Mouse (Mus musculus) small intestine, adult 2 months (tissue): ENCODE measurements around the gene Fam166b. TPM values are rescaled to one million over a fixed set of nuclear protein-coding genes. Genes with fewer than 3 reads are reported as not detected.

Experiments
- H3K27ac ChIP-seq: fragments of 200-500 bp; 2 replicates; pipeline ENCODE4 v1.5.1; 2012; ENCODE audit warnings: low read depth, low read length, control low read depth, inconsistent platforms; ENCODE audit not compliant: insufficient read depth
- H3K27me3 ChIP-seq: fragments of 200-500 bp; 2 replicates; pipeline ENCODE4 v1.6.1; 2012; ENCODE audit warnings: mild to moderate bottlenecking, moderate library complexity, low read length, inconsistent platforms; ENCODE audit not compliant: control insufficient read depth, insufficient read depth
- H3K36me3 ChIP-seq: fragments of 200-500 bp; 2 replicates; pipeline ENCODE4 v1.6.1; 2012; ENCODE audit warnings: mild to moderate bottlenecking, low read length, control low read depth, inconsistent platforms; ENCODE audit not compliant: control insufficient read depth, insufficient read depth
- H3K4me1 ChIP-seq: fragments of 200-500 bp; 2 replicates; pipeline ENCODE4 v1.6.1; 2012; ENCODE audit warnings: low read length, inconsistent platforms, mixed read lengths; ENCODE audit not compliant: control insufficient read depth, insufficient read depth, insufficient read length
- H3K4me3 ChIP-seq: fragments of 200-500 bp; 2 replicates; pipeline ENCODE4 v1.5.1; 2012; ENCODE audit warnings: low read depth, mild to moderate bottlenecking, control low read depth, inconsistent platforms, low read length, moderate library complexity
- CTCF ChIP-seq: fragments of 200-500 bp; IDR thresholded peaks from 2 replicates; pipeline ENCODE4 v1.5.1; 2012; ENCODE audit warnings: low read depth, mild to moderate bottlenecking, control low read depth, inconsistent platforms, low read length, moderate library complexity, mixed read lengths; ENCODE audit not compliant: insufficient replicate concordance, insufficient read length; ENCODE audit errors: extremely low read depth
- POLR2A ChIP-seq: fragments of 200-500 bp; IDR thresholded peaks from 2 replicates; pipeline ENCODE4 v1.6.1; 2012; ENCODE audit warnings: low read depth, mild to moderate bottlenecking, control low read depth, inconsistent platforms, low read length, moderate library complexity
- WGBS: fragments of 180-500 bp; shearing (Covaris S2); methylation state at CpG from one replicate; pipeline ENCODE4 v1.1.7; 2018; 5-methylcytosine and 5-hydroxymethylcytosine counted together
- polyA plus RNA-seq: library from polyadenylated mRNA; depleted of rRNA; stranded (reverse); fragments of >200 nt; gene quantifications from 2 replicates; pipeline ENCODE4 v1.2.3, GENCODE M21; 2012; rRNA removed

Gene Fam166b
- 0.24 TPM in 1 of 2 replicates, not detected in the other for polyA plus RNA-seq

- 27% methylated on average over 10 of the region's 10 CpGs for WGBS
- Histone ChIP-seq H3K27me3 (no peaks in the 10 kb centered on the region), H3K36me3 (peaks cover 7% of the 10 kb centered on the region), H3K4me3 (no peak within 1 kb of the TSS), H3K27ac (no peak within 1 kb of the TSS), H3K4me1 (0 out of 2 replicates have a peak, but pooled peaks cover 8% of the 10 kb centered on the region)
- no peak for TF ChIP-seq POLR2A
- TF ChIP-seq CTCF: no peak
Observed at GRCm38 (mm10) chr4:43428946-43429345, at the start of gene Fam166b. TSS of gene Fam166b (minus strand) at chr4:43429134.

- Histone ChIP-seq H3K4me1 (peaks cover 20% of the 10 kb centered on the region), H3K36me3 (no peaks in the 10 kb centered on the region), H3K27me3 (no peaks in the 10 kb centered on the region), H3K4me3 (peak overlapping the region; percentile 51), H3K27ac (peak overlapping the region; percentile 58)
- WGBS: 48% methylated on average over 8 of the region's 8 CpGs
- TF ChIP-seq POLR2A (no peak), CTCF (no peak)
Observed at GRCm38 (mm10) chr4:43478534-43478858, 49.6 kb upstream of the Fam166b start.

- peak overlapping the region; percentile 51 for H3K4me3 ChIP-seq
- H3K36me3 ChIP-seq: no peaks in the 10 kb centered on the region
- peaks cover 18% of the 10 kb centered on the region for H3K4me1 ChIP-seq
- H3K27ac ChIP-seq: peak overlapping the region; percentile 58
- no peaks in the 10 kb centered on the region for H3K27me3 ChIP-seq
- TF ChIP-seq CTCF: peak; percentile 52; the same call in 1 of the 2 replicates
- no peak for TF ChIP-seq POLR2A
- WGBS: 25% methylated on average over 11 of the region's 11 CpGs
Observed at GRCm38 (mm10) chr4:43477857-43478533, 49.1 kb upstream of the Fam166b start.

GRCm38 (mm10) chr4:43476604-43477003, 47.7 kb upstream of the Fam166b start:
- TF ChIP-seq POLR2A: no peak
- TF ChIP-seq CTCF: peak; percentile 33; the same call in 1 of the 2 replicates
- Histone ChIP-seq H3K27me3 (no peaks in the 10 kb centered on the region), H3K4me3 (no peak overlapping the region), H3K36me3 (no peaks in the 10 kb centered on the region), H3K27ac (peak overlapping the region; percentile 83), H3K4me1 (peaks cover 12% of the 10 kb centered on the region; the same call in 1 of the 2 replicates)
- 64% methylated on average over 6 of the region's 6 CpGs for WGBS

GRCm38 (mm10) chr4:43473636-43474035, 44.7 kb upstream of the Fam166b start:
- no peak overlapping the region for H3K27ac ChIP-seq
- WGBS: 66% methylated on average over 1 of the region's 1 CpGs
- peaks cover 7% of the 10 kb centered on the region; the same call in 1 of the 2 replicates for H3K4me1 ChIP-seq
- no peaks in the 10 kb centered on the region for H3K36me3 ChIP-seq
- H3K27me3 ChIP-seq: no peaks in the 10 kb centered on the region
- no peak overlapping the region for H3K4me3 ChIP-seq
- TF ChIP-seq POLR2A: no peak
- TF ChIP-seq CTCF: no peak

GRCm38 (mm10) chr4:43470301-43470700, 41.4 kb upstream of the Fam166b start:
- 89% methylated on average over 10 of the region's 10 CpGs for WGBS
- no peak for TF ChIP-seq POLR2A
- Histone ChIP-seq H3K4me3 (no peak overlapping the region), H3K4me1 (no peaks in the 10 kb centered on the region), H3K27ac (no peak overlapping the region), H3K27me3 (no peaks in the 10 kb centered on the region), H3K36me3 (no peaks in the 10 kb centered on the region)

- H3K27me3 ChIP-seq: no peaks in the 10 kb centered on the region
- no peak overlapping the region for H3K27ac ChIP-seq
- H3K4me3 ChIP-seq: no peak overlapping the region
- WGBS: 85% methylated on average over 7 of the region's 7 CpGs
- TF ChIP-seq POLR2A: no peak
- TF ChIP-seq CTCF: no peak
- no peaks in the 10 kb centered on the region for H3K4me1 ChIP-seq
- no peaks in the 10 kb centered on the region for H3K36me3 ChIP-seq
Observed at GRCm38 (mm10) chr4:43466872-43467271, 37.9 kb upstream of the Fam166b start.

GRCm38 (mm10) chr4:43465935-43466334, 37.0 kb upstream of the Fam166b start:
- no peaks in the 10 kb centered on the region for H3K36me3 ChIP-seq
- no peak overlapping the region for H3K4me3 ChIP-seq
- TF ChIP-seq POLR2A (no peak), CTCF (no peak)
- WGBS: 83% methylated on average over 6 of the region's 6 CpGs
- H3K27me3 ChIP-seq: no peaks in the 10 kb centered on the region
- H3K4me1 ChIP-seq: no peaks in the 10 kb centered on the region
- no peak overlapping the region for H3K27ac ChIP-seq
